Mouse (Mus musculus) heart, postnatal 36 days (tissue): ENCODE measurements around the gene Rab19. TPM values are rescaled to one million over a fixed set of nuclear protein-coding genes. Genes with fewer than 3 reads are reported as not detected.
"Not testable (repeated sequence)": the region's sequence is repeated elsewhere in the genome, so short reads cannot be mapped to it uniquely, and the experiment has no call there.

Experiments used
- DNase-seq, 2 experiments: peaks; one replicate each; pipeline ENCODE4 v3.0.0; 2021 to 2022
- intact Hi-C: fragments of 180-260 bp; cut with DNase I; formaldehyde crosslinking; loops from one replicate; pipeline ENCODE4 v1.15.1; 2025
- total RNA-seq, 2 experiments: library from RNA; stranded (reverse); gene quantifications; 2 replicates each; pipeline ENCODE4 v1.2.3; 2021

Gene Rab19
- total RNA-seq = under 1 TPM; 0.25 to 0.27 TPM

- intact Hi-C loops = no loop called here
- DNase-seq = peak; percentile 39 to 47
Measured at GRCm38 (mm10) chr6:39381125-39381880, at the start of gene Rab19. TSS of gene Rab19 (plus strand) at chr6:39381175.

- no peak for DNase-seq
- intact Hi-C loops = no loop called here
Measured at GRCm38 (mm10) chr6:39331998-39332700, 48.8 kb upstream of the Rab19 start.

DNA sequence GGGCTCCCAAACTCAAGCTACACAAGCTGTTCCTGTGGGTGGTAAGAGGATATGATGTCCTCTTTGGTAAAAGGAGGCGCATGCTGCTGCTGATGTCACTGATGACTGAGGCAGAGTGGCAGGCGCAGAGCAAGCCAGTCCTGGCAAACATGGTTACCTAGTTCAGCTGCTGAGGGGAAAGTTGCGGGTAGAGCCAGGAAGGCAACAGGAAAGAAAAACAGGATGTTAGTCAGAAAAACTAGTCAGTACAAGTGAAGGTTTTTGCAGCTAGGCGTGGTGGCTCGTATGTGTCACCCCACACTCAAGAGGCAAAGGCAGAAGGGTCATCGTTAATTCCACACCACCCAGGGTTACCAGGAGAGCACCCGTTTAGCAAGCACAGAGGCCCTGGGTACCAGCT, 46.8 kb upstream of the Rab19 start:
- intact Hi-C loops = no loop called here
- DNase-seq = no peak

DNA sequence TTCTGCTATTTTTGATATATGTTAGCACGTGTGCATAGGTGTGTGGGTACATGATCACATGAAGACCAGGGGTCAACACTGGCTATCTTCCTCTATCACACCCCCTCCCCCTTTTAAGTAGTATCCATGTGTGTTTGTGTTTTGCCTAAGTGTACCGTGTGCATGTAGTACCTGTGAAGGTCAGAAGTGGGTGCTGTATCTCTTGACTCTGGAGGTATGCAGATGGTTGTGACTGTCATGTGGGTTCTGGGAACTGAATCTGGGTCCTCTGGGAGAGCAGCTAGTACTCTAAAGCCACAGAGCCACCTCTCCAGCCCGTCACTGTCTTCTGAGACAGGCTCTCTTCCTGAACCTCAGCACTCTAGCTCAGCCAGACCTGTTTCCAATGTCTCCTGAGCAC, 46.1 kb upstream of the Rab19 start:
- intact Hi-C loops = no loop called here
- no peak for DNase-seq

- no peak for DNase-seq
- intact Hi-C loops = no loop called here
Measured at GRCm38 (mm10) chr6:39338359-39338758, 42.6 kb upstream of the Rab19 start.

DNA sequence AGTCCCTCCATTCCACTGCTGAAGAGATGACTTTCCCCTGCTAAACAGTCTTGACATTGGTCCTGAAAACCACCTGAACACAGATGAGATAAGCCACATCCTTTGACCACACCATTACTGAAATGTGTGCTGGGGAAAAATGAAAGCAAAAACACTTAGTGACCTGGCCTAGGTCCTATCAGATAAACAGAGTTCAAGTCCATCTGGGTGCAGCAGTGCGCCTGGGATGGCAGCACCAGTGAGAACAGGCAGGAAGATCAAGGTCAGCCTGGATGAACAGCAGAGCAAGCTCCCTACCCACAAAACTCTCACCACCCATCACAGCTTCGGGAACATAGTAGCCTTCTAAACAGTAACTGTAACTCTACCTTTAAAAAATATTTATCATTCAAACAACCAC, 39.2 kb upstream of the Rab19 start:
- intact Hi-C loops = loop anchor here (5.0 kb wide), 1 partner anchor 154 kb away; no protein-coding TSS in a partner anchor
- no peak for DNase-seq

DNA sequence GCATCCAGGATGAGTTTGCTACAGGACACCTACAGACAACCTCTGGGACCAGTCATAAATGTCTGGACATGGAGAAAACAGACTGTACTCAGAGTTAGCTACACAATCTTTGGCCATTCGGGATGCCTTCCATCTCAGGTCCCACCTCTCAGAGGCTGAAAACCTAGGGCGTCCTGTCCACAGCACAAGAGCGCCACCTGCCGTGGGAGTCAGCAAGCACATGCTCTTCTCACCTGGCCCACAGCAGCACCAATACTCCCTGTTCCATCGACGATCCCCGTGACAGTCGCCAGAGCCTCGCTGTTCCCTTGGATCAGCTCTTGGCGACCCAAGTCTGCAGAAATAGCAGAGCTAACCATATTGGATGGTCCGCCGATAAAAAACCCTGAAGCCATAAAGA, 37.0 kb upstream of the Rab19 start:
- peak; percentile 85 to 90 for DNase-seq
- intact Hi-C loops = loop anchor here (1.0 to 5.0 kb wide), 4 partner anchors 87 to 198 kb away; no protein-coding TSS in a partner anchor

DNA sequence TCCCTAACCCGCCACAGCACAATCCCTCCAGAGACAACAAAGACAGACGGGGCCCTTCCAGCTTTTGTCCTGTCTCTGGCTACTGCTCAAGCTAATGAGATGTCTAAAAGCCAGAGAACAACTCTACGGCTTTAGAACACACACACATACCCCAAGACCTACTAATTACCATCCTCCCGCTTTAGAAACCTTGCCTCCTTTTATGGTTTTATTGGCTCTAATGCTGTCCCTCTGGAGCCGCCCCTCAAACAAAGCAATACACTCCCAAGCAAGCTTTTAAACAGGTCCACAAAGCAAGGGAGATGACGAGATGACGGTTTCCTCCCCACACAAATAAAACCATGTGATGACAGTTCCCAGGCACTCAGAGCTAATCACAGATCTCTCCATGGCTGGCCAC, 35.5 kb upstream of the Rab19 start:
- DNase-seq = no peak
- intact Hi-C loops = loop anchor here (2.0 kb wide), 1 partner anchor 89 kb away; no protein-coding TSS in a partner anchor

GRCm38 (mm10) chr6:39346991-39347501, 33.9 kb upstream of the Rab19 start:
- intact Hi-C loops = no loop called here
- DNase-seq = no peak

GRCm38 (mm10) chr6:39347880-39348814, 32.8 kb upstream of the Rab19 start:
- intact Hi-C loops = no loop called here
- no peak for DNase-seq

DNA sequence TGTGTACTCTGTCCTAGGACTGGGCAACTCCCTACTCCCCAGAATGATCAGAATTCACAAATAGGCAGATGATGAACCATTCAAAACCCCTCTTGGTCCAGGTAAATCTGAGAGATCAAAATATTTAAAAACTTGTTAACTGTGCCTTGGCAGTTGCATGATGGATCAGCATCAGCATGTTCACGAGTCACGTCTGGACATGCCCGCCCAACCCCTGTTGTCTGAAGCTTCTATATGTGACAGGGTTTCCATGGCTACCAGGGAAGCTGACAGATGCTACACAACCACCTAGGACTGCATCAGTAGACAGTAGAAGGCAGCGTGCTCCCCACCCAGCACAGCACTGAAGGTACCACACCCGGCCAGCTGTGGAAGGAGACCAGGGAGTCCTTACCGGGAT, 32.0 kb upstream of the Rab19 start:
- no peak for DNase-seq
- intact Hi-C loops = no loop called here

DNA sequence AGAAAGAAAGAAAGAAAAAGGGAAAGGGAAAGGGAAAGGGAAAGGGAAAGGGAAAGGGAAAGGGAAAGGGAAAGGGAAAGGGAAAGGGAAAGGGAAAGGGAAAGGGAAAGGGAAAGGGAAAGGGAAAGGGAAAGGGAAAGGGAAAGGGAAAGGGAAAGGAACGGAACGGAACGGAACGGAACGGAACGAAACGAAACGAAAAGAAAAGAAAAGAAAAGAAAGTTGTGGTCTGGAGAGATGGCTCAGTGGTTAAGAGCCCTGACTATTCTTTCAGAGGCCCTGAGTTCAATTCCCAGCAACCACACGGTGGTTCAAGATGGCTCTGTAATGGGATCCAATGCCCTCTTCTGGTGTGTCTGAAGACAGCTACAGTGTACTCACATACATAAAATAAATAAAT, 21.8 kb upstream of the Rab19 start:
- intact Hi-C loops, DNase-seq: not testable (repeated sequence)

GRCm38 (mm10) chr6:39362684-39363083, 18.3 kb upstream of the Rab19 start:
- intact Hi-C loops = no loop called here
- no peak for DNase-seq

DNA sequence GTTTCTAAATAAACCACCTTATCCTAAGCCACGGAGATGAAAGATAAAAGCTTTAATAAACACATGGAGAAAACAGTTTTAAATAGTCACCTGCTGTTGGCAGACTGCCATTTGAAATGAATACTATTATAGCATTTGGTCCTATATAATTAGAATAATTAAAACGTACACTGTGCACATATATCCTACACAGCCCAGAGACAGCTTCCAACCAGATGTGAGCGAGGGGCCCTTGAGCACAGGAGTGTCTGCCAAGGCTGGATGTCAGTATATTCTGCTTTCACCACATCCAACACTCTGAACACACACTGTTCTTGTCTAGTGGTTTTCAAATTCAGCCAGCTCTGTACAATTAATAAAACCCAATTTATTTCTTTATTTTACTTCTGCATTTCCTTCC, 11.3 kb upstream of the Rab19 start:
- no peak for DNase-seq
- intact Hi-C loops = no loop called here

DNA sequence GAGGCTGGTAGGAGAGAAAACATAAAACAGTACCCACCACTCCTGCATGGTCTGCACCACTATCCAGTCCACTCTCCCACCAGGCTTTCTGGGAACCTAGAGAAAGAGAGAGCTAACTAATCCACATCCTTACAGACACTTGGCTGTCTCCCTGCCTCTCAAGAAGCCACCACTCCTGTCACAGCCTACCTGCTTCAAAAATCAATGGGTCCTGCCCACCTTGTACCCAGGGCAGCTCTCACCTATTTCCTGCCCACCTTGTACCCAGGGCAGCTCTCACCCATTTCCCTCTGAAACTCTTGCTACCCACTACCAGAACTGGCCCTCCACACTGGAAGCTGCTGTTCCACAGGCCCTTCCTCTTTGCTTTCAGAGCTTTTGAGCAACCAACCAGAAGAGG, 8.9 kb upstream of the Rab19 start:
- intact Hi-C loops = no loop called here
- DNase-seq = no peak

DNA sequence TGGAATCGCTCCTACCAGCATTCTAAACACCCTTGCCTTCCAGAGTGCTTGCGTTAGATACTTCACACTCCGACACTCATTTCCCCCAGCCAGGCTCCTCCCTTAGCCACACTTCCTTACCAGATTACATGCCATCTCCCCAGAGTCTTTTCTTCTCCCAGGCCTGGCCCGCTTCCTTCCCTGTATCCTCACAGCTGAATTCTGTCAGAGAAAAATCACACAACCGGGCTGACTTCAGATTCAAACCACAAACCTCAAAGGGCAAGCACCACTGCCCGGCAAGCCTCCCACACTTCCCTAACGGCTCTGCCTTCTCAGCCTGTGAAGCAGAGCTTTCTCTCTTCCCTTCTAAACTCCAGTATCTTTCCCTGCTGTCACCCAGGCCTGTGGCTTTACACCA, 8.2 kb upstream of the Rab19 start:
- DNase-seq = peak; percentile 47 to 57
- intact Hi-C loops = no loop called here

DNA sequence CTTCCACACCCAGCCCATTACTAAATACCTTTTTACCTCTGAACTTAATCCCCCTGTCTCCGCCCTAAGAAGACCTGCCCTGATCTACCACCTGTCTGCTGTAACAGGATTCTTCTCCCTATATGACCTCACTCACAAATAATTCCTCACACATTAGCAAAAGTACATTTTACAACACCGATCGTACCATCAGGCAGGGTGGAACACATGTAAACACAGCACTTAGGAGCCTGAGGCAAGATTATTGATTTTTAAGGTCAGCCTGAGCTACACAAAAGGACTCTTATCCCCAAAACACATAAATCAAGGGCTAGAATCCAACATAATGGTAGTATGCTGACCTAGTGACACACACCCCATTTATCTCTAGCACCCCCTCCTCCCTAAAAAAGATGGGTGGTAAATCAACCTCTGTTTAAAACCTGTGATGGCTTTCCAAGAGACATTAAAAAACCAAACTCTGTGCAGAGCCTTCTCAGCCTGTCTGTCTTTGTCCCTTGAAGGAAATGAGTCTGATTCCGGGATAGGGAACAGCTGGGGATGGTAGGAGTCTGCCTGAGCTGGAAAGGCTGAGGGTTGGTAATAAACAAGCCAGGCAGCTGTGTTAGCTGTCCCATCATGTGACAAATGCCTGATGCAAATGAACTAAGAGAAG, 7.5 kb upstream of the Rab19 start:
- intact Hi-C loops = no loop called here
- DNase-seq = no peak

GRCm38 (mm10) chr6:39376775-39377174, 4.2 kb upstream of the Rab19 start:
- no peak for DNase-seq
- intact Hi-C loops = no loop called here

GRCm38 (mm10) chr6:39377311-39377827, 3.6 kb upstream of the Rab19 start, which contains the start of gene Slc37a3:
TSS of gene Slc37a3 (minus strand) at chr6:39377675.
- intact Hi-C loops = no loop called here

More at GRCm38 (mm10) chr6:39377311-39377827, 3.6 kb upstream of the Rab19 start, which contains the start of gene Slc37a3:
- peak; percentile 82 to 87 for DNase-seq
